Comparison of ENCODE assay signal across 24 mouse cellular contexts in the genomic region with DNA sequence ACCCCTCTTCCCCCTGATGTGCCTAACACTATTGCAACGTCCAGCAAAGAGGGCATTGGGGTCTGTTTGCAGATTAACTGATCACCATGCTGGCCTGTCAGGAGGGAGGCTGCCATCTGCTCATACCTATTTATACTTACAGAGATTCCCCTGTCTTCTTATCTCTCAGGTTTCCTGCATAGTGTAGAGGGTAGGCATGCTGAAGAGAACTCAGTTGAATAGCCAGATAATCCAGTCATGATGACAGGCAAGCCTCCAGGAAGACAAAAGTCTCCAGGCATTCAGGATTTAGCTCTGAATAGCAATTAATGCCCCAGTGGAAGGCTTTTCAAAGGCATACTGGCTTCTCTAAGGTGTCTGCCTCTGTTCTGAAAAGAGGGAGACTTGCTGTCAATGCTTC.
DNase-seq lines count a peak whose midpoint lies in the region; ATAC-seq and TF ChIP-seq lines count a peak whose summit lies in the region.
"Had no signal": no experiment of that assay in that cellular context is flagged by ENCODE, and none has a peak within 500 bp of the region (broad histone marks: within the 10 kb centered on the region; RNA-seq: fewer than 3 reads in every experiment).

No protein-coding gene starts in this region.

- no peaks in the 10 kb centered on the region for H3K36me3 ChIP-seq in forebrain, embryonic 12.5 days (replicated peaks)
- no peaks in the 10 kb centered on the region for H3K36me3 ChIP-seq in forebrain, embryonic 16.5 days (ENCODE audit: control insufficient read depth, insufficient read depth)
- no peaks in the 10 kb centered on the region for H3K36me3 ChIP-seq in midbrain, embryonic 10.5 days
- H3K36me3 ChIP-seq in midbrain, postnatal 0 days (ENCODE audit: insufficient read depth, low read length): no peaks in the 10 kb centered on the region
- no peaks in the 10 kb centered on the region for H3K36me3 ChIP-seq in midbrain, embryonic 12.5 days
- H3K36me3 ChIP-seq: embryonic facial prominence, embryonic 10.5 days; embryonic facial prominence, embryonic 15.5 days; limb, embryonic 12.5 days; lung, embryonic 15.5 days had no signal

- H3K9me3 ChIP-seq in forebrain, embryonic 12.5 days: no peaks in the 10 kb centered on the region
- peaks cover 8% of the 10 kb centered on the region for H3K9me3 ChIP-seq in forebrain, embryonic 16.5 days (ENCODE audit: control insufficient read depth, low read length)
- peaks cover 4% of the 10 kb centered on the region for H3K9me3 ChIP-seq in midbrain, embryonic 10.5 days (replicated peaks)
- H3K9me3 ChIP-seq in midbrain, postnatal 0 days (ENCODE audit: low read length): no peaks in the 10 kb centered on the region
- 0 out of 2 replicates have a peak, but pooled peaks cover 4% of the 10 kb centered on the region for H3K9me3 ChIP-seq in midbrain, embryonic 12.5 days
- H3K9me3 ChIP-seq: embryonic facial prominence, embryonic 10.5 days; embryonic facial prominence, embryonic 15.5 days; lung, embryonic 15.5 days had no signal

- 0% methylated on average over 1 of the region's 1 CpGs for WGBS in forebrain, embryonic 12.5 days
- WGBS in forebrain, embryonic 16.5 days: 0% methylated on average over 1 of the region's 1 CpGs
- WGBS in midbrain, embryonic 10.5 days: 18% methylated on average over 1 of the region's 1 CpGs
- 8% methylated on average over 1 of the region's 1 CpGs for WGBS in midbrain, postnatal 0 days
- 0% methylated on average over 1 of the region's 1 CpGs for WGBS in midbrain, embryonic 12.5 days

- ATAC-seq in forebrain, embryonic 12.5 days (ENCODE audit: low FRiP score): peak; percentile 23; the same call in 1 of the 2 replicates
- no peak for ATAC-seq in forebrain, embryonic 16.5 days
- no peak for ATAC-seq in midbrain, postnatal 0 days (ENCODE audit: low FRiP score)
- ATAC-seq in midbrain, embryonic 12.5 days (ENCODE audit: low FRiP score, low read depth): peak; percentile 52
- ATAC-seq: intestine, postnatal 0 days had no signal

- no peak overlapping the region for H3K4me2 ChIP-seq in forebrain, embryonic 12.5 days
- H3K4me2 ChIP-seq in forebrain, embryonic 16.5 days (ENCODE audit: low read length): no peak overlapping the region
- H3K4me2 ChIP-seq in midbrain, postnatal 0 days (ENCODE audit: low read depth, low read length, poor library complexity, severe bottlenecking): no peak overlapping the region
- H3K4me2 ChIP-seq in midbrain, embryonic 12.5 days (replicated peaks): no peak overlapping the region
- H3K4me2 ChIP-seq: embryonic facial prominence, embryonic 15.5 days; limb, embryonic 12.5 days; liver, embryonic 11.5 days; lung, embryonic 15.5 days had no signal

- H3K4me1 ChIP-seq in forebrain, embryonic 12.5 days: peaks cover 12% of the 10 kb centered on the region
- H3K4me1 ChIP-seq in forebrain, embryonic 16.5 days (replicated peaks; ENCODE audit: control insufficient read depth, insufficient read depth, low read length): 0 out of 2 replicates have a peak, but pooled peaks cover 6% of the 10 kb centered on the region
- peaks cover 16% of the 10 kb centered on the region for H3K4me1 ChIP-seq in midbrain, embryonic 10.5 days
- peaks cover 3% of the 10 kb centered on the region; the same call in 1 of the 2 replicates for H3K4me1 ChIP-seq in midbrain, postnatal 0 days (ENCODE audit: insufficient read depth, low read length)
- H3K4me1 ChIP-seq in midbrain, embryonic 12.5 days: peaks cover 11% of the 10 kb centered on the region
- H3K4me1 ChIP-seq: embryonic facial prominence, embryonic 10.5 days; embryonic facial prominence, embryonic 15.5 days; limb, embryonic 12.5 days; lung, embryonic 15.5 days had no signal

- TF ChIP-seq CTCF in midbrain, postnatal 0 days (IDR thresholded peaks at IDR 0.05): no peak

- peaks cover 4% of the 10 kb centered on the region; the same call in 1 of the 2 replicates for H3K27me3 ChIP-seq in forebrain, embryonic 12.5 days
- H3K27me3 ChIP-seq in forebrain, embryonic 16.5 days (replicated peaks; ENCODE audit: control insufficient read depth, insufficient read depth, low read length): no peaks in the 10 kb centered on the region
- H3K27me3 ChIP-seq in midbrain, embryonic 10.5 days (ENCODE audit: low read depth, poor library complexity, severe bottlenecking): no peaks in the 10 kb centered on the region
- no peaks in the 10 kb centered on the region for H3K27me3 ChIP-seq in midbrain, postnatal 0 days (ENCODE audit: insufficient read depth, low read length)
- H3K27me3 ChIP-seq in midbrain, embryonic 12.5 days: no peaks in the 10 kb centered on the region
- H3K27me3 ChIP-seq: embryonic facial prominence, embryonic 15.5 days; limb, embryonic 12.5 days; lung, embryonic 15.5 days had no signal

- H3K9ac ChIP-seq in forebrain, embryonic 12.5 days: no peak overlapping the region
- no peak overlapping the region for H3K9ac ChIP-seq in forebrain, embryonic 16.5 days (replicated peaks; ENCODE audit: low read depth, low read length)
- no peak overlapping the region for H3K9ac ChIP-seq in midbrain, postnatal 0 days (replicated peaks; ENCODE audit: low read length, poor library complexity, severe bottlenecking)
- no peak overlapping the region for H3K9ac ChIP-seq in midbrain, embryonic 12.5 days (replicated peaks)
- H3K9ac ChIP-seq: embryonic facial prominence, embryonic 15.5 days; limb, embryonic 12.5 days; lung, embryonic 15.5 days had no signal

- peak overlapping the region; percentile 50; the same call in 1 of the 2 replicates for H3K27ac ChIP-seq in forebrain, embryonic 12.5 days
- H3K27ac ChIP-seq in forebrain, embryonic 16.5 days (ENCODE audit: low read length): no peak overlapping the region
- peak overlapping the region; percentile 72 for H3K27ac ChIP-seq in midbrain, embryonic 10.5 days (replicated peaks)
- no peak overlapping the region for H3K27ac ChIP-seq in midbrain, postnatal 0 days (ENCODE audit: low read depth, low read length)
- peak overlapping the region; percentile 73 for H3K27ac ChIP-seq in midbrain, embryonic 12.5 days (replicated peaks)
- H3K27ac ChIP-seq: embryonic facial prominence, embryonic 10.5 days; embryonic facial prominence, embryonic 15.5 days; gastrocnemius, adult 2 months; left cerebral cortex, adult 2 months; limb, embryonic 12.5 days; lung, embryonic 15.5 days had no signal

- H3K4me3 ChIP-seq in forebrain, embryonic 12.5 days (replicated peaks): no peak overlapping the region
- H3K4me3 ChIP-seq in forebrain, embryonic 16.5 days (replicated peaks; ENCODE audit: low read length): no peak overlapping the region
- no peak overlapping the region for H3K4me3 ChIP-seq in midbrain, embryonic 10.5 days
- no peak overlapping the region for H3K4me3 ChIP-seq in midbrain, postnatal 0 days (ENCODE audit: low read depth, low read length)
- H3K4me3 ChIP-seq in midbrain, embryonic 12.5 days: no peak overlapping the region
- H3K4me3 ChIP-seq: embryonic facial prominence, embryonic 10.5 days; embryonic facial prominence, embryonic 15.5 days; gastrocnemius, adult 2 months; left cerebral cortex, adult 2 months; limb, embryonic 12.5 days; lung, embryonic 15.5 days had no signal

- DNase-seq in midbrain, embryonic 10.5 days (ENCODE audit: low spot score): peak; percentile 41
- DNase-seq in midbrain, postnatal 0 days (ENCODE audit: low spot score): no peak
- DNase-seq in kidney, postnatal 4 days: no peak
- DNase-seq in layer of hippocampus, postnatal 36 days: no peak
- DNase-seq: adrenal gland, postnatal 25 days; B cell, adult 2 months; cerebellum, adult 2 months; cerebellum, postnatal 25 days; gastrocnemius, adult 2 months; heart, postnatal 14 days; kidney, adult 9 months; kidney, postnatal 10 days; thymus, adult 2 months; thymus, postnatal 4 days had no signal

Comparison
In these comparisons a context has a peak if more than half of its experiments do, and no peak if none do; other contexts are left out.
1. ATAC-seq: peak in forebrain, embryonic 12.5 days (single experiment) and midbrain, embryonic 12.5 days (single experiment); none in forebrain, embryonic 16.5 days (single experiment) and midbrain, postnatal 0 days (single experiment).
2. H3K27ac ChIP-seq: peak in forebrain, embryonic 12.5 days (single experiment), midbrain, embryonic 10.5 days (single experiment) and midbrain, embryonic 12.5 days (single experiment); none in forebrain, embryonic 16.5 days (single experiment) and midbrain, postnatal 0 days (single experiment).